Mouse (Mus musculus) forebrain, embryonic 11.5 days (tissue): ENCODE data around the gene Bri3. TPM values are rescaled to one million over a fixed set of nuclear protein-coding genes. Genes with fewer than 3 reads are reported as not detected.
A peak's percentile ranks its signal among the peaks of the same experiment; 100 is the strongest.

Experiments
- ATAC-seq: fragments of 200-750 bp; cut with Nextera tagmentation; replicated peaks from 2 replicates; pipeline ENCODE4 v1.8.0; 2017; ENCODE audit warnings: moderate TSS enrichment; ENCODE audit not compliant: low FRiP score
- DNase-seq: peaks from one replicate; pipeline ENCODE4 v3.0.0-alpha.2; 2017; ENCODE audit warnings: low spot score
- H3K27ac ChIP-seq: fragments of 300-500 bp; sonication (generic); 2 replicates; pipeline ENCODE4 v1.5.1; 2014; ENCODE audit warnings: low read depth, low read length
- H3K27me3 ChIP-seq: fragments of 300-500 bp; sonication (generic); 2 replicates; pipeline ENCODE4 v1.6.1; 2014; ENCODE audit warnings: mild to moderate bottlenecking, low read length, mixed read lengths; ENCODE audit not compliant: control insufficient read depth, insufficient read depth
- H3K36me3 ChIP-seq: fragments of 300-500 bp; sonication (generic); 2 replicates; pipeline ENCODE4 v1.6.1; 2014; ENCODE audit warnings: mild to moderate bottlenecking, low read length, moderate library complexity, mixed read lengths; ENCODE audit not compliant: control insufficient read depth, insufficient read depth
- H3K4me1 ChIP-seq: fragments of 300-500 bp; sonication (generic); replicated peaks from 2 replicates; pipeline ENCODE4 v1.6.1; 2014; ENCODE audit warnings: low read length, mixed read lengths; ENCODE audit not compliant: control insufficient read depth, insufficient read depth
- H3K4me2 ChIP-seq: fragments of 300-500 bp; sonication (generic); 2 replicates; pipeline ENCODE4 v1.6.1; 2014; ENCODE audit warnings: low read depth, mild to moderate bottlenecking, low read length, moderate library complexity, mixed read lengths; ENCODE audit not compliant: severe bottlenecking
- H3K4me3 ChIP-seq: fragments of 300-500 bp; sonication (generic); 2 replicates; pipeline ENCODE4 v1.5.1; 2014; ENCODE audit warnings: low read depth, low read length
- H3K9ac ChIP-seq: fragments of 300-500 bp; sonication (generic); 2 replicates; pipeline ENCODE4 v1.6.1; 2014; ENCODE audit warnings: low read length
- H3K9me3 ChIP-seq: fragments of 300-500 bp; sonication (generic); 2 replicates; pipeline ENCODE4 v1.6.1; 2016; ENCODE audit warnings: low read length, mixed read lengths; ENCODE audit not compliant: control insufficient read depth
- WGBS: fragments of 180-500 bp; shearing (Covaris S2); extraction: QIAGEN DNeasy Blood & Tissue Kit; methylation state at CpG from one replicate; pipeline ENCODE4 v1.1.7; 2014; 5-methylcytosine and 5-hydroxymethylcytosine counted together
- polyA plus RNA-seq: library from polyadenylated mRNA; unstranded; fragments of >200 nt; fragmentation: Nextera tagmentation; extraction: Ambion mirVana; gene quantifications from 2 replicates; pipeline ENCODE4 v1.2.1, GENCODE M21; 2014

Bri3 gene
- polyA plus RNA-seq, 1 experiment from 2014 or later: 136 TPM

DNA sequence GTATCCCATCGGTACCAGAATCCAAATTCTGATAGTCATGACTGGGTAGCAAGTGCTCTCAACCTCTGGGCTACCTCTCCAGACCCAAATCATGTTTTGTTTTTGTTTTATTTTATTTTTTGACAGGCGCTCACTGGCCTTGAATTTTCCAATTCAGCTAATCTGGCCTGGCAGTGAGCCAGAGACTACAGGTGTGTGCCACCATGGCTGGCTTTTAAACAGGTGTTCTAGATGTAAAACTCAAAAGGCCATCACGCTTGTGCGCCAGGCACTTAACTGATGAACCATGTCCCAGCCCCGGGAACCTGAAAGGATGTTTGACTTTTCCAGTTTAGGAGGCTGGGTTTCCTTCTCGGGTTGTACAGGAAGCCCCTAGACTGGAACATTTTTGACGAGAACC lies 2.4 kb downstream of the Bri3 start:
- DNase-seq: no peak
- H3K27ac ChIP-seq: no peak overlapping the region
- no peak overlapping the region for H3K4me2 ChIP-seq
- H3K9ac ChIP-seq: no peak overlapping the region
- WGBS: 91% methylated on average over 7 of the region's 7 CpGs
- no peaks in the 10 kb centered on the region for H3K36me3 ChIP-seq
- H3K27me3 ChIP-seq: no peaks in the 10 kb centered on the region
- H3K4me1 ChIP-seq: no peaks in the 10 kb centered on the region
- peaks cover 3% of the 10 kb centered on the region; the same call in 1 of the 2 replicates for H3K9me3 ChIP-seq
- ATAC-seq: no peak
- H3K4me3 ChIP-seq: no peak overlapping the region

DNA sequence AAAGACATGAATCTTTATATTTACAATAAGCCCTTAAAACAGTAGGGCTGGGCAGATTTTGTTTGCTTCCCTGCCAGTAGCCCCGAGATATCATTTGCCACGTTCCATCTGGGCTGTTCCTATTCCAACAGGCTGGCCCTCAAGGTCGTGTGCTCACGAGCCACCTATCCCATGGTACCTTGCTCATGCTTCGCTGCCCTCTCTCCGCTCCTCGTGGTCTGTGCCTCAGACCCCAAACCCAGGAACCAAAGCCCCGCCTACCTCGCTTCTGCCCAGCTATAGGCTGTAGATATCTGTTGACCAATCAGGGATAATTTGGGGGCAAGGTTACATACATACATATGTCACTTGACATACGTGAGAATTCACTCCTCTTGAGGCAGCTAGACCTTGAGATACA lies 3.1 kb downstream of the Bri3 start:
- H3K4me3 ChIP-seq: no peak overlapping the region
- H3K27me3 ChIP-seq: no peaks in the 10 kb centered on the region
- ATAC-seq: no peak
- no peaks in the 10 kb centered on the region for H3K36me3 ChIP-seq
- no peak for DNase-seq
- H3K4me2 ChIP-seq: no peak overlapping the region
- H3K9ac ChIP-seq: no peak overlapping the region
- WGBS: 77% methylated on average over 10 of the region's 10 CpGs
- no peak overlapping the region for H3K27ac ChIP-seq
- no peaks in the 10 kb centered on the region for H3K4me1 ChIP-seq
- H3K9me3 ChIP-seq: peaks cover 3% of the 10 kb centered on the region; the same call in 1 of the 2 replicates

DNA sequence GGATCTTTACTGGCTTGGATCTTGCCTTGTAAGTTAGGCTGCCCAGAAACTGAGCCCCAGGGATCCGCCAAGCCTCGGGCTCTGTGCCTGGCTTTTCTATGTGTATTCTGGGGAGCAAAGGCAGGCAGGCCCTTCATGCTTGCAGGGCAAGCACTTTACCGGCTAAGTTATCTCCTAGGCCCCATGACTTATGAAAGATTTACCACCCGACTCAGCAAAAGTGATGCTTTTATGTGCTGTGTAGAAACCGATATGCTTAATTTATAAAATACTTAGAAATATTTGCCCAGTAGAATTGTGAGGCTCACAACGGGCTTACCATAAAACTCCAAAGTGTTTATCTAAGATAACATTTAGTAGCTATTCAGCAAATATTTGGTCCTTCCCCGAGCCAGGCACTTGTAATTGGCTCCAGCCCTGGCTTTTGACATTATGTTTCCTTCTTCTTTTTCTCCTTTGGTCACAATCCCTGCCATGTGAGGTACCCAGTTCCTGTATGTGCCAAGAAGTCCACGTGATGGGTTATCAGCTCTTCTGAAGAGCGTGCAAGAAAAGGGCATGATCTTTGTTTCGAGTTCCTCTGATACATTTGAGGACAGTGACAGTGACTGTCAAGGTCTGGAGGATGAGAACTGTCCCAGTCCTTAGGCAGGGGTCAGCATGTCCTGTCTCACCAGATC lies 3.8 kb downstream of the Bri3 start:
- H3K36me3 ChIP-seq: no peaks in the 10 kb centered on the region
- H3K27ac ChIP-seq: no peak overlapping the region
- H3K4me1 ChIP-seq: no peaks in the 10 kb centered on the region
- H3K4me2 ChIP-seq: no peak overlapping the region
- no peak overlapping the region for H3K9ac ChIP-seq
- DNase-seq (no peak), ATAC-seq (no peak)
- peaks cover 3% of the 10 kb centered on the region; the same call in 1 of the 2 replicates for H3K9me3 ChIP-seq
- WGBS: 84% methylated on average over 10 of the region's 10 CpGs
- H3K4me3 ChIP-seq: no peak overlapping the region
- no peaks in the 10 kb centered on the region for H3K27me3 ChIP-seq

DNA sequence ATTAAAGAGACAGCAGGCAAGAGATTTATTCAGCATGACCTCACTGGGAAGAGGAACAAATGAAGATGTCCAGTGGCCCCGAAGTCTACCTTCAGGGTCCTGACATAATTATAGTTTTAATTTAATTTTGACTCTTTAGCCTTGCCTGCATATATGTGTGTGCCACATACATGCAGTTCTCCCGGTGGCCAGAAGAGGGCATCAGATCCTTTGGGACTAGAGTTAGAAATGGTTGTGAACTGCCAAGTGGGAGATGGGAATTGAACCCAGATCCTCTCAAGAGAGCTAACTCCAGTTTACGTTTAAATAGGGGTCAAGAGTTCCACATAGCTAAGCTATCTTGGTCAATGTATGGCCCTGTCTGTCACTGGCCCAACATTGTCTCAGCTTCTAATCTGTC lies 5.6 kb downstream of the Bri3 start:
- H3K4me3 ChIP-seq: no peak overlapping the region
- 79% methylated on average over 3 of the region's 3 CpGs for WGBS
- DNase-seq (no peak), ATAC-seq (no peak)
- no peaks in the 10 kb centered on the region for H3K27me3 ChIP-seq
- H3K27ac ChIP-seq: no peak overlapping the region
- H3K4me2 ChIP-seq: no peak overlapping the region
- H3K9me3 ChIP-seq: peaks cover 3% of the 10 kb centered on the region; the same call in 1 of the 2 replicates
- H3K9ac ChIP-seq: no peak overlapping the region
- 0 out of 2 replicates have a peak, but pooled peaks cover 3% of the 10 kb centered on the region for H3K4me1 ChIP-seq
- no peaks in the 10 kb centered on the region for H3K36me3 ChIP-seq

GRCm38 (mm10) chr5:144251876-144252577 lies 7.8 kb downstream of the Bri3 start:
- H3K27ac ChIP-seq: no peak overlapping the region
- no peaks in the 10 kb centered on the region for H3K27me3 ChIP-seq
- ATAC-seq: no peak
- 93% methylated on average over 13 of the region's 13 CpGs for WGBS
- H3K9ac ChIP-seq: no peak overlapping the region
- no peak overlapping the region for H3K4me2 ChIP-seq
- H3K9me3 ChIP-seq: peaks cover 3% of the 10 kb centered on the region; the same call in 1 of the 2 replicates
- no peak for DNase-seq
- H3K36me3 ChIP-seq: no peaks in the 10 kb centered on the region
- H3K4me3 ChIP-seq: no peak overlapping the region
- H3K4me1 ChIP-seq: peaks cover 7% of the 10 kb centered on the region; the same call in 1 of the 2 replicates

DNA sequence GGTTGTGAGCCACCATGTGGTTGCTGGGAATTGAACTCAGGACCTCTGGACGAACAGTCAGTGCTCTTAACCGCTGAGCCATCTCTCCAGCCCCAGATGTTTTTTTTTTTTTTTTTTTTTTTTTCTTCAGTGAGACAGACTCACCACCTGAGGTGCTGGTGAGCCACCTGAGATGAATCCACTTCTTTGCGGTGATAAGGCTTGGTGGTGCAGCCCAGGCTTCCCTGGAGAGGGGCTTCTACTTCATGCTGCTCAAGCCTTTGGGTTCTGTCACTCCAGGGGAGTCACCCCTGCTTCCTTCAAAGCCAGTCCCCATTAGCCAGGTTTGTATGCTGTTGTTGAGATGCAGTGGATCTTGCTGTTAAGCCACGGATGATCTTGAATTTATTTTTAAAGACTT lies 9.0 kb downstream of the Bri3 start:
- Histone ChIP-seq H3K27me3 (no peaks in the 10 kb centered on the region), H3K27ac (no peak overlapping the region), H3K9me3 (peaks cover 3% of the 10 kb centered on the region; the same call in 1 of the 2 replicates), H3K4me3 (no peak overlapping the region), H3K4me1 (peaks cover 17% of the 10 kb centered on the region; the same call in 1 of the 2 replicates), H3K36me3 (no peaks in the 10 kb centered on the region), H3K4me2 (no peak overlapping the region), H3K9ac (no peak overlapping the region)
- ATAC-seq (no peak), DNase-seq (no peak)
- 79% methylated on average over 4 of the region's 4 CpGs for WGBS

- DNase-seq: no peak
- H3K27ac ChIP-seq: no peak overlapping the region
- no peaks in the 10 kb centered on the region for H3K36me3 ChIP-seq
- no peaks in the 10 kb centered on the region for H3K27me3 ChIP-seq
- peaks cover 3% of the 10 kb centered on the region; the same call in 1 of the 2 replicates for H3K9me3 ChIP-seq
- peak overlapping the region; percentile 99 for H3K4me3 ChIP-seq
- WGBS: 59% methylated on average over 16 of the region's 16 CpGs
- peak overlapping the region; percentile 93; the same call in 1 of the 2 replicates for H3K9ac ChIP-seq
- ATAC-seq: peak; percentile 7
- peak overlapping the region; percentile 77 for H3K4me2 ChIP-seq
- H3K4me1 ChIP-seq: peaks cover 25% of the 10 kb centered on the region
Measured at GRCm38 (mm10) chr5:144254122-144254810, 10.0 kb downstream of the Bri3 start.

DNA sequence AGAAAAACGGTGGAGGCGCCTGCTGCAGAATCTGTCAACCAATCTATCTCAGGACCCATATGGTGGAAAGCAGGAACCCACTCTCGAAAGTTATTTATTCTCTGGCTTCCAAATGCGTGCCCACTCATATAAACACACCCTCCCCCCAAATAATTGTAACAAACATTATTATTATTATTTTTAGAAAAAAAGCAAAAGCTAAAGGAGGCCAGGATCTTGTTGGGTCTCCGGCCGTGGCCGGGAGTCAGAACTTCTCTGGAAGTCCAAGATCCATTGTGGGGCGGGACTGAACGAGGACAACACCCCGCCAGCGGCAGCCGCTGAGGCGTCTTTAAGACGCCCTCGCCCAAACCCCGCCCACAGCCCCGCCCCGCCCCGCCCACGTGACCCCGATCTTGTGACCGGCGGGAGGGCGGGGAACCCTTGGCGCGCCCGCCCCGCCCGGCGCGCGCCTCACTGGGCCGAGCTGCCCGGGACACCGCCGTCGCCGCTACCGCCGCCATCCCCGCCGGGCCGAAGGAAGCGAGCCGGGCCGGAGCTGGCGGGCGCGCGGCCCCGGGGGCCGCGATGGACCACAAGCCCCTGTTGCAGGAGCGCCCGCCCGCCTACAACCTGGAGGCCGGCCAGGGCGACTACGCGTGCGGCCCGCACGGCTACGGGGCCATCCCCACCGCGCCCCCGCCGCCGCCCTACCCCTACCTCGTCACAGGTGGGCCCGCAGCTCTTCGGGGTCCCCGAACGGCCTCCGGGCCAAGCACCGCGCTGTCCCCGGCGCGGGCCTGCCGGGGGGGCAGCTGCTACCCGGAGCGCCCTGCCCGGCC lies 10.8 kb downstream of the Bri3 start:
- DNase-seq: peak; percentile 96
- H3K9me3 ChIP-seq: peaks cover 2% of the 10 kb centered on the region; the same call in 1 of the 2 replicates
- H3K36me3 ChIP-seq: no peaks in the 10 kb centered on the region
- peak overlapping the region; percentile 74 for H3K27ac ChIP-seq
- H3K4me1 ChIP-seq: peaks cover 25% of the 10 kb centered on the region
- peak overlapping the region; percentile 93 for H3K9ac ChIP-seq
- under 1% methylated on average over 69 of the region's 84 CpGs for WGBS
- peak; percentile 79 for ATAC-seq
- H3K27me3 ChIP-seq: no peaks in the 10 kb centered on the region
- peak overlapping the region; percentile 77 for H3K4me2 ChIP-seq
- H3K4me3 ChIP-seq: peak overlapping the region; percentile 99
